Mouse (Mus musculus): ENCODE results near the gene 9330161L09Rik. TPM values are rescaled to one million over a fixed set of nuclear protein-coding genes. Genes with fewer than 3 reads are reported as not detected.

Gene 9330161L09Rik
- total RNA-seq, 1 experiment: 2.1 TPM

DNA sequence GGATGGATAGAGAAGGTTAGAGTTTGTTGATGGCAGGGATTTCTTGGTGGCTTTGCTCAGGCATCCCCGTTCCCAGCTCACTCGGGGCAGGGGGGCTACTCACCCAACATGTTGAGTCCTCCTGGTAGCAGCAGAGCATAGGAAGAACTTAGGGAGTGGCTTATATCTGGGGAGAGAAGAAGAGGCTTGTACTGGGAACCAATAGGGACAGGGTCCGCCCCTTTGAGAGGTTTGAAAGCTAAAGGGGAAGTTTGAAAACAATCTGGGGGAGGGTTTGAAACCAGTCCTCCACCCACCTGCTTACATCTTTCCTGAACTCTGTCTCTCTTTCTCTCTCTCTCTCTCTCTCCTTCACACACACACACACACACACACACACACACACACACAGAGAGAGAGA lies 35.9 kb upstream of the 9330161L09Rik start, which contains the start of gene Ifi27l2a:
TSS of gene Ifi27l2a (minus strand) at position 157 of the 400 bp plus-strand sequence.
- TF ChIP-seq HCFC1 (IDR thresholded peaks at IDR 0.05; ENCODE audit: borderline replicate concordance, insufficient read depth, low read length): no peak
- no peak for TF ChIP-seq ZNF384 (IDR thresholded peaks at IDR 0.05; ENCODE audit: low read depth, low read length)
- no peak for TF ChIP-seq CHD2 (IDR thresholded peaks at IDR 0.05; ENCODE audit: low read depth, low read length)
- TF ChIP-seq MAFK (IDR thresholded peaks at IDR 0.05; ENCODE audit: insufficient read depth, low read depth, low read length): no peak
- TF ChIP-seq ZC3H11A (IDR thresholded peaks at IDR 0.05; ENCODE audit: borderline replicate concordance, low read depth, low read length): no peak
- in situ Hi-C loops (cut with MboI; ENCODE audit: low sequenced_read_pairs in 2 of 2, unreplicated experiment in 2 of 2): no loop called here
- no peaks in the 10 kb centered on the region for H3K4me1 ChIP-seq (ENCODE audit: control insufficient read depth in 2 of 2, insufficient read depth in 2 of 2, low read length in 2 of 2, poor library complexity in 1 of 2)

DNA sequence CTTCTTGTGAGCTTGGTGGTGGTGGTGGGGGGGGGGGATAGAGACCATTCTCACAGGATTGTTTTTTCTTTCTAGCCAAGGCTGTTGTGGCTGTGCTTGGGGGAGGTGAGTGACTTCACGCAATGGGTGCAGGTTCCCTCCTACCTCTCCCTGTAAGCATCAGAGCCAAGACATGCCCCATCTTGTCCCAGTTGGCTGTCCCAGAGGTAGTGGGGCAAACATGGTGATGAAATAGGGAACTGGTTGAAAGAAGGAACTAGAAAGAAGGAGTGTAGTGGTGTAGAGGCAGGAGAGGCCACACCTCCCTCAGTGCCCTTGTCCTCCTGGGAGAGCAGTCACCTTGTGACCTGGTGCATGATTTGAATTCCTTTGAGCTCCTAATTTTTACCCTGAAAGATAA lies 30.0 kb upstream of the 9330161L09Rik start:
- Histone ChIP-seq H3K4me1 (ENCODE audit: control insufficient read depth in 2 of 2, insufficient read depth in 2 of 2, low read length in 2 of 2, poor library complexity in 1 of 2) (peaks cover 0 to 4% of the 10 kb centered on the region in 2 experiments; a peak in 1 of 4 replicates), H3K4me3 (ENCODE audit: insufficient read depth in 1 of 2, low read depth in 1 of 2, low read length in 2 of 2, poor library complexity in 1 of 2, severe bottlenecking in 1 of 2) (no peak overlapping the region), H3K27ac (ENCODE audit: insufficient read depth, low read depth, low read length, poor library complexity, severe bottlenecking) (no peak overlapping the region), H3K36me3 (ENCODE audit: control insufficient read depth, insufficient read depth, low read length, poor library complexity, severe bottlenecking) (no peaks in the 10 kb centered on the region), H3K9ac (ENCODE audit: insufficient read depth, low read depth, low read length, poor library complexity, severe bottlenecking) (no peak overlapping the region), H3K9me3 (ENCODE audit: control insufficient read depth, insufficient read depth, low read depth, low read length) (no peaks in the 10 kb centered on the region)
- no peak for DNase-seq (ENCODE audit: low read depth, low spot score)
- TF ChIP-seq CHD2 (IDR thresholded peaks at IDR 0.05; ENCODE audit: low read depth, low read length) (no peak), HCFC1 (IDR thresholded peaks at IDR 0.05; ENCODE audit: borderline replicate concordance, insufficient read depth, low read length) (no peak), ZC3H11A (IDR thresholded peaks at IDR 0.05; ENCODE audit: borderline replicate concordance, low read depth, low read length) (no peak), MAFK (IDR thresholded peaks at IDR 0.05; ENCODE audit: insufficient read depth, low read depth, low read length) (no peak), ZNF384 (IDR thresholded peaks at IDR 0.05; ENCODE audit: low read depth, low read length) (no peak)
- in situ Hi-C loops (cut with MboI; ENCODE audit: low sequenced_read_pairs in 2 of 2, unreplicated experiment in 2 of 2): no loop called here

More for the DNA sequence above, 35.9 kb upstream of the 9330161L09Rik start, which contains the start of gene Ifi27l2a:
- H3K36me3 ChIP-seq (ENCODE audit: control insufficient read depth, insufficient read depth, low read length, poor library complexity, severe bottlenecking): no peaks in the 10 kb centered on the region
- H3K9me3 ChIP-seq (ENCODE audit: control insufficient read depth, insufficient read depth, low read depth, low read length): no peaks in the 10 kb centered on the region
- H3K27ac ChIP-seq (ENCODE audit: insufficient read depth, low read depth, low read length, poor library complexity, severe bottlenecking): no peak within 1 kb of the TSS
- DNase-seq (ENCODE audit: low read depth, low spot score): no peak
- H3K4me3 ChIP-seq (ENCODE audit: insufficient read depth in 1 of 2, low read depth in 1 of 2, low read length in 2 of 2, poor library complexity in 1 of 2, severe bottlenecking in 1 of 2): no peak within 1 kb of the TSS
- H3K9ac ChIP-seq (ENCODE audit: insufficient read depth, low read depth, low read length, poor library complexity, severe bottlenecking): no peak within 1 kb of the TSS

DNA sequence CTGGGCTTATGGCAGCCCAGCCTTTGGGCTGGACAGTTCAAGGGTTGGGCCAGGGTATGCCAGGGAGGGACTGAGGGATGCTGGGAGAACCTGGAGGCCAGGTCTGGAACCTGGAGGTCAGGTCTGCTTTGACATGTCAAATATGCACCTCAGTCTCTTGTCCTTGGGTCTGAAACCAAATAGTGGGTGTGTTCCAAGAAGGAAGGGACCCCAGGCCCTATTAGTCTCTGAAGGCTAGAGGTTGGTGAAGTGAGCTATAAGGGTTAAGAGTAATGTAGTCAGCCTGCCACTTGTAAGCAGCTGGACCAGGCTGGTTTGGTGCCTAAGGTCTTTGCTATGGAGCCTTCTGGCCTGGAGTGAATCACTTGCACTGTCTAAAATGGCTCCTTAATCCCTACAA lies 27.2 kb upstream of the 9330161L09Rik start:
- in situ Hi-C loops (cut with MboI; ENCODE audit: low sequenced_read_pairs in 2 of 2, unreplicated experiment in 2 of 2): no loop called here

DNA sequence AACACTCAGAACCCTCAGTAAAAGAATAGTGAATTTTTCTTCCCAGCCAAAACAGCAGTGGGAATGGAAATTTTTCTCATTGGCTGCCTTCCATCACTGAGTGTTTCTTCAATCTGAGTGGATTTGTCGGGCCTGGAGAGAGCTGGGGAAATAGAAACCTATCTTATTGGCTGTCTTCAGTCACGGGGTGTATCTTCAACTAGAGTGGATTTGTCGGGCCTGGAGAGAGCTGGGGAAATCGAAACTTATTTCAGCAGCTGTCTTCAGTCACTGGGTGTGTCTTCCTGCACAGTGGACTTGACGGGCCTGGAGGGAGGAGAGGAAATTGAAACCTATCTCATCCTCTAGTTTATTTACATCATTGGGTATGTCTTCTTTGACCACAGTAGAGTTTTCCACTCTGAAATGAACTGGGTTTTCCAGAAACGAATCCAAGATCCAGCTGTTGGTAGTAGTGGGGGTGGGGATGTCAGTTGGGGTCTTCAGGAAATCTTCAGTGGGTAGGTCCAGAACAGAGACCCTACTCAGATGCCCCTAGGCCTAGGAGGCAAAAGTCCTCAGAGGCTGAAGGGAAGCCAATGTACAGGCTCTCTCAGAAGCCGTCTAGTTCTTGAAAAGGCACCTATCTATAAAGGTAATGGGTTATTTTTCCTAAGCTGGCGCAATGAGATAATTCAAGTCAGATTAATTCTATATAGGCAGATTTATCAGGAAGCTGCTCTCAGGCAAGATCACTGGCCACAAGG lies 26.5 kb upstream of the 9330161L09Rik start, which contains the start of gene Ifi27:
TSS of gene Ifi27 (plus strand) at position 226 of the 746 bp plus-strand sequence.
- Histone ChIP-seq H3K4me3 (ENCODE audit: insufficient read depth in 1 of 2, low read depth in 1 of 2, low read length in 2 of 2, poor library complexity in 1 of 2, severe bottlenecking in 1 of 2) (no peak within 1 kb of the TSS), H3K36me3 (ENCODE audit: control insufficient read depth, insufficient read depth, low read length, poor library complexity, severe bottlenecking) (no peaks in the 10 kb centered on the region), H3K9ac (ENCODE audit: insufficient read depth, low read depth, low read length, poor library complexity, severe bottlenecking) (no peak within 1 kb of the TSS), H3K4me1 (ENCODE audit: control insufficient read depth in 2 of 2, insufficient read depth in 2 of 2, low read length in 2 of 2, poor library complexity in 1 of 2) (peaks cover 0 to 4% of the 10 kb centered on the region in 2 experiments; a peak in 1 of 4 replicates), H3K9me3 (ENCODE audit: control insufficient read depth, insufficient read depth, low read depth, low read length) (no peaks in the 10 kb centered on the region), H3K27ac (ENCODE audit: insufficient read depth, low read depth, low read length, poor library complexity, severe bottlenecking) (no peak within 1 kb of the TSS)
- TF ChIP-seq CHD2 (IDR thresholded peaks at IDR 0.05; ENCODE audit: low read depth, low read length) (no peak), ZNF384 (IDR thresholded peaks at IDR 0.05; ENCODE audit: low read depth, low read length) (no peak), MAFK (IDR thresholded peaks at IDR 0.05; ENCODE audit: insufficient read depth, low read depth, low read length) (no peak), ZC3H11A (IDR thresholded peaks at IDR 0.05; ENCODE audit: borderline replicate concordance, low read depth, low read length) (no peak), HCFC1 (IDR thresholded peaks at IDR 0.05; ENCODE audit: borderline replicate concordance, insufficient read depth, low read length) (no peak)
- DNase-seq (ENCODE audit: low read depth, low spot score): no peak
- in situ Hi-C loops (cut with MboI; ENCODE audit: low sequenced_read_pairs in 2 of 2, unreplicated experiment in 2 of 2): no loop called here

More for the DNA sequence above, 27.2 kb upstream of the 9330161L09Rik start:
- Histone ChIP-seq H3K9ac (ENCODE audit: insufficient read depth, low read depth, low read length, poor library complexity, severe bottlenecking) (no peak overlapping the region), H3K9me3 (ENCODE audit: control insufficient read depth, insufficient read depth, low read depth, low read length) (no peaks in the 10 kb centered on the region), H3K27ac (ENCODE audit: insufficient read depth, low read depth, low read length, poor library complexity, severe bottlenecking) (no peak overlapping the region), H3K36me3 (ENCODE audit: control insufficient read depth, insufficient read depth, low read length, poor library complexity, severe bottlenecking) (no peaks in the 10 kb centered on the region), H3K4me3 (ENCODE audit: insufficient read depth in 1 of 2, low read depth in 1 of 2, low read length in 2 of 2, poor library complexity in 1 of 2, severe bottlenecking in 1 of 2) (no peak overlapping the region), H3K4me1 (ENCODE audit: control insufficient read depth in 2 of 2, insufficient read depth in 2 of 2, low read length in 2 of 2, poor library complexity in 1 of 2) (peaks cover 0 to 4% of the 10 kb centered on the region in 2 experiments; a peak in 1 of 4 replicates)
- no peak for TF ChIP-seq ZNF384 (IDR thresholded peaks at IDR 0.05; ENCODE audit: low read depth, low read length)
- no peak for TF ChIP-seq MAFK (IDR thresholded peaks at IDR 0.05; ENCODE audit: insufficient read depth, low read depth, low read length)
- TF ChIP-seq CHD2 (IDR thresholded peaks at IDR 0.05; ENCODE audit: low read depth, low read length): no peak
- TF ChIP-seq ZC3H11A (IDR thresholded peaks at IDR 0.05; ENCODE audit: borderline replicate concordance, low read depth, low read length): no peak
- no peak for TF ChIP-seq HCFC1 (IDR thresholded peaks at IDR 0.05; ENCODE audit: borderline replicate concordance, insufficient read depth, low read length)
- DNase-seq (ENCODE audit: low read depth, low spot score): no peak
